Mouse (Mus musculus) myocyte (in vitro differentiated cells): ENCODE data around the gene Syt1. TPM values are rescaled to one million over a fixed set of nuclear protein-coding genes. Genes with fewer than 3 reads are reported as not detected.

ENCODE experiments used
- H3K27me3 ChIP-seq: one replicate; pipeline ENCODE4 v1.6.1; 2011; ENCODE audit not compliant: control insufficient read depth, insufficient read depth, insufficient read length
- H3K36me3 ChIP-seq: one replicate; pipeline ENCODE4 v1.6.1; 2011; ENCODE audit not compliant: control insufficient read depth, insufficient read depth
- H3K4me2 ChIP-seq: one replicate; pipeline ENCODE4 v1.6.1; 2011; ENCODE audit warnings: low read depth, control low read depth
- H3K4me3 ChIP-seq: one replicate; pipeline ENCODE4 v1.5.1; 2011; ENCODE audit warnings: mild to moderate bottlenecking, control low read depth, moderate library complexity
- H3K79me2 ChIP-seq: one replicate; pipeline ENCODE4 v1.6.1; 2011; ENCODE audit not compliant: control insufficient read depth, insufficient read depth
- H3ac ChIP-seq: one replicate; pipeline ENCODE4 v1.6.1; 2011; ENCODE audit not compliant: control insufficient read depth, insufficient read length
- CEBPB ChIP-seq: IDR thresholded peaks from 2 replicates; pipeline ENCODE4 v1.6.1; 2011; ENCODE audit warnings: mild to moderate bottlenecking, moderate library complexity; ENCODE audit not compliant: poor library complexity, insufficient read depth, severe bottlenecking
- E2F4 ChIP-seq: IDR thresholded peaks from one replicate; pipeline ENCODE4 v1.6.1; 2011; ENCODE audit warnings: mild to moderate bottlenecking, control low read depth, moderate library complexity; ENCODE audit not compliant: insufficient read depth
- MAX ChIP-seq: IDR thresholded peaks from one replicate; pipeline ENCODE4 v1.6.1; 2011; ENCODE audit warnings: low read depth, mild to moderate bottlenecking, control low read depth
- MYOD1 ChIP-seq, 3 experiments: IDR thresholded peaks; one replicate each; pipeline ENCODE4 v1.6.1; 2011; ENCODE audit warnings: control low read depth in 2 of 3, low read depth in 2 of 3, mild to moderate bottlenecking in 2 of 3, moderate library complexity in 1 of 3; ENCODE audit not compliant: insufficient read length in 2 of 3, control insufficient read depth in 1 of 3
- MYOG ChIP-seq, 3 experiments: IDR thresholded peaks; one replicate each; pipeline ENCODE4 v1.6.1; 2011; ENCODE audit warnings: control low read depth in 2 of 3, low read depth in 2 of 3, mild to moderate bottlenecking in 2 of 3; ENCODE audit not compliant: insufficient read length in 2 of 3, control insufficient read depth in 1 of 3, insufficient read depth in 1 of 3
- POLR2A ChIP-seq: IDR thresholded peaks from one replicate; pipeline ENCODE4 v1.6.1; 2011; ENCODE audit warnings: low read depth, mild to moderate bottlenecking, control low read depth, moderate library complexity; ENCODE audit not compliant: insufficient read length
- POLR2AphosphoS2 ChIP-seq: IDR thresholded peaks from one replicate; pipeline ENCODE4 v1.6.1; 2011; ENCODE audit warnings: low read depth, control low read depth; ENCODE audit not compliant: insufficient read length
- REST ChIP-seq: IDR thresholded peaks from one replicate; pipeline ENCODE4 v1.6.1; 2011; ENCODE audit warnings: mild to moderate bottlenecking, control low read depth, moderate library complexity; ENCODE audit not compliant: insufficient read depth, insufficient read length
- SRF ChIP-seq: IDR thresholded peaks from one replicate; pipeline ENCODE4 v1.6.1; 2011; ENCODE audit warnings: low read depth; ENCODE audit not compliant: control insufficient read depth, insufficient read length
- TCF12 ChIP-seq: IDR thresholded peaks from one replicate; pipeline ENCODE4 v1.6.1; 2011; ENCODE audit warnings: mild to moderate bottlenecking, control low read depth; ENCODE audit not compliant: poor library complexity, insufficient read depth, severe bottlenecking
- TCF3 ChIP-seq: IDR thresholded peaks from one replicate; pipeline ENCODE4 v1.6.1; 2011; ENCODE audit warnings: low read depth, control low read depth; ENCODE audit not compliant: insufficient read length
- USF1 ChIP-seq: IDR thresholded peaks from one replicate; pipeline ENCODE4 v1.6.1; 2011; ENCODE audit warnings: low read depth, mild to moderate bottlenecking, control low read depth, moderate library complexity
- polyA plus RNA-seq: library from polyadenylated mRNA; unstranded; fragments of >200 nt; fragmentation: generic; extraction: Trizol; gene quantifications from one replicate; pipeline ENCODE4 v1.2.1, GENCODE M21; 2012; ENCODE audit warnings: missing spikeins

Gene Syt1
- polyA plus RNA-seq, 1 experiment, result 0.06 TPM

GRCm38 (mm10) chr10:108658300-108658699, 352.5 kb downstream of the Syt1 start:
- Histone ChIP-seq H3K36me3 (no peaks in the 10 kb centered on the region), H3ac (no peak overlapping the region), H3K4me2 (no peak overlapping the region), H3K27me3 (no peaks in the 10 kb centered on the region), H3K79me2 (no peaks in the 10 kb centered on the region), H3K4me3 (no peak overlapping the region)
- TF ChIP-seq REST, result no peak
- no peak for TF ChIP-seq TCF12
- no peak for TF ChIP-seq MAX
- no peak for TF ChIP-seq MYOD1 (IDR thresholded peaks at IDR 0.05; ENCODE audit: control insufficient read depth in 1 of 3, insufficient read length in 2 of 3, low read depth in 2 of 3)
- no peak for TF ChIP-seq MYOG (IDR thresholded peaks at IDR 0.05; ENCODE audit: control insufficient read depth in 1 of 3, insufficient read depth in 1 of 3, insufficient read length in 2 of 3, low read depth in 2 of 3)

- H3K4me2 ChIP-seq, result no peak overlapping the region
- H3K27me3 ChIP-seq, result no peaks in the 10 kb centered on the region
- no peak overlapping the region for H3ac ChIP-seq
- no peak for TF ChIP-seq USF1
- no peak for TF ChIP-seq MYOG (IDR thresholded peaks at IDR 0.05; ENCODE audit: control insufficient read depth in 1 of 3, insufficient read depth in 1 of 3, insufficient read length in 2 of 3, low read depth in 2 of 3)
- TF ChIP-seq CEBPB, result no peak
- no peak for TF ChIP-seq MAX
- no peak for TF ChIP-seq POLR2A
- no peak for TF ChIP-seq MYOD1 (IDR thresholded peaks at IDR 0.05; ENCODE audit: control insufficient read depth in 1 of 3, insufficient read length in 2 of 3, low read depth in 2 of 3)
- TF ChIP-seq E2F4, result no peak
- no peak for TF ChIP-seq TCF12
- no peaks in the 10 kb centered on the region for H3K79me2 ChIP-seq
- no peaks in the 10 kb centered on the region for H3K36me3 ChIP-seq
- H3K4me3 ChIP-seq, result no peak overlapping the region
These were observed 353.1 kb downstream of the Syt1 start for GRCm38 (mm10) chr10:108657669-108658068.

- TF ChIP-seq POLR2AphosphoS2 (no peak), TCF3 (no peak), USF1 (no peak), E2F4 (no peak), MYOD1 (IDR thresholded peaks at IDR 0.05; ENCODE audit: control insufficient read depth in 1 of 3, insufficient read length in 2 of 3, low read depth in 2 of 3) (no peak), MAX (no peak), TCF12 (no peak), MYOG (IDR thresholded peaks at IDR 0.05; ENCODE audit: control insufficient read depth in 1 of 3, insufficient read depth in 1 of 3, insufficient read length in 2 of 3, low read depth in 2 of 3) (no peak), SRF (no peak), POLR2A (no peak), REST (no peak), CEBPB (no peak)
- H3K27me3 ChIP-seq, result no peaks in the 10 kb centered on the region
- H3K79me2 ChIP-seq, result no peaks in the 10 kb centered on the region
- H3ac ChIP-seq, result no peak overlapping the region
- H3K36me3 ChIP-seq, result no peaks in the 10 kb centered on the region
- no peak overlapping the region for H3K4me2 ChIP-seq
- H3K4me3 ChIP-seq, result no peak overlapping the region
These were observed 353.9 kb downstream of the Syt1 start for GRCm38 (mm10) chr10:108656898-108657297.

- TF ChIP-seq MYOG (IDR thresholded peaks at IDR 0.05; ENCODE audit: control insufficient read depth in 1 of 3, insufficient read depth in 1 of 3, insufficient read length in 2 of 3, low read depth in 2 of 3) (no peak), CEBPB (no peak), MAX (no peak), USF1 (no peak)
- Histone ChIP-seq H3K27me3 (no peaks in the 10 kb centered on the region), H3K79me2 (no peaks in the 10 kb centered on the region), H3K4me2 (no peak overlapping the region), H3ac (no peak overlapping the region), H3K4me3 (no peak overlapping the region), H3K36me3 (no peaks in the 10 kb centered on the region)
These were observed 355.7 kb downstream of the Syt1 start for GRCm38 (mm10) chr10:108655074-108655473.

GRCm38 (mm10) chr10:108652831-108653230, 358.0 kb downstream of the Syt1 start:
- Histone ChIP-seq H3K4me3 (no peak overlapping the region), H3K36me3 (no peaks in the 10 kb centered on the region), H3ac (no peak overlapping the region), H3K79me2 (no peaks in the 10 kb centered on the region), H3K27me3 (no peaks in the 10 kb centered on the region), H3K4me2 (no peak overlapping the region)
- TF ChIP-seq TCF12 (no peak), REST (no peak), TCF3 (no peak), POLR2A (no peak), MAX (no peak), POLR2AphosphoS2 (no peak), MYOD1 (IDR thresholded peaks at IDR 0.05; ENCODE audit: control insufficient read depth in 1 of 3, insufficient read length in 2 of 3, low read depth in 2 of 3) (no peak), USF1 (no peak), E2F4 (no peak), CEBPB (no peak), MYOG (IDR thresholded peaks at IDR 0.05; ENCODE audit: control insufficient read depth in 1 of 3, insufficient read depth in 1 of 3, insufficient read length in 2 of 3, low read depth in 2 of 3) (no peak), SRF (no peak)
